Mouse (Mus musculus) E14TG2a.4 (cell line): ENCODE measurements around the gene Sun1.

Experiments used
- CTCF ChIP-seq: conservative IDR thresholded peaks from 2 replicates; pipeline ENCODE4 v1.5.1; 2014; ENCODE audit warnings: low read length
- NANOG ChIP-seq: IDR thresholded peaks from 2 replicates; pipeline ENCODE4 v1.6.1; 2014; ENCODE audit warnings: borderline replicate concordance, low read length, mixed read lengths
- POU5F1 ChIP-seq: IDR thresholded peaks from 2 replicates; pipeline ENCODE4 v1.6.1; 2014; ENCODE audit warnings: low read length, borderline replicate concordance

- TF ChIP-seq POU5F1 (no peak), CTCF (no peak), NANOG (no peak)
Measured at GRCm38 (mm10) chr5:139281373-139282112, 81.1 kb downstream of the Sun1 start.
